9 mouse cellular contexts compared by ENCODE assay signal in the genomic region with DNA sequence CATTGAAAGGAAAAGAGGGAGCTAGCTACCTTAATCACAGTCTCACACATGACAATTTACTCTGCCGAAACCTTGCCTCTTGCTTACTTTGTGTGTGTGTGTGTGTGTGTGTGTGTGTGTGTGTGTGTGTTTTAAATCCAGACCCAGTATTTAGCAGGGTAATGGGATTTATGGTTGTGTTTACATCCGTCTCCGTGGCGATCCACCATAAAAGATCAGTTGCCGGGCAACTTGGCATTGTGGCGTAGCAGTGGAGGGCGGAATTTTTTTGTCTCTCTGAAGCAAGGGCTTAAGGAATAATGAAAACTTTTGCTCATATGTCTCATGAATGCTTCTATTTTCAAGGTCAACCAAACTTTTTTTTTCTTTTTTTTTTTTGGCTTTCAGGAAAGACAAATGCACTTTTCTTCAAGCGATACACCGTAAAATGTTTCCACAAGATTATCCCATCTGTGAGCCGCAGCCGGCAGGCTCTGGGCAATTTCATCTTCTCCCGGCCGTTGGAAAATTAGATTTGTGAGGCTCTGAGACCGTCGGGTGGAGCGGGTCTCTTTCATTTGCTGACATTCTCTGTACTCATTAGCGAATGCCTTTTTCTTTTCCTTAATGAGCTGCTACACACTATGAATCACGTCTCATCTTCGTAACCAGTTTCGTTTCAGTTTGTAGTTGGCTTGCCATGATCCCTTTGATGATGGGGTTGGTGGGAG. TPM values are rescaled to one million over a fixed set of nuclear protein-coding genes. Genes with fewer than 3 reads are reported as not detected.
DNase-seq lines count a peak whose midpoint lies in the region; ATAC-seq and TF ChIP-seq lines count a peak whose summit lies in the region.
"Had no signal": no experiment of that assay in that cellular context is flagged by ENCODE, and none has a peak within 500 bp of the region (broad histone marks: within the 10 kb centered on the region; RNA-seq: fewer than 3 reads in every experiment).

No protein-coding gene starts in this region.

- TF ChIP-seq CTCF in lung, embryonic 14.5 days (IDR thresholded peaks at IDR 0.05; ENCODE audit: low read depth): no peak

- H3K9me3 ChIP-seq in lung, embryonic 14.5 days (ENCODE audit: low read depth, low read length): no peaks in the 10 kb centered on the region
- no peaks in the 10 kb centered on the region for H3K9me3 ChIP-seq in embryonic facial prominence, embryonic 13.5 days
- no peaks in the 10 kb centered on the region for H3K9me3 ChIP-seq in hindbrain, embryonic 15.5 days
- H3K9me3 ChIP-seq in neural tube, embryonic 11.5 days (ENCODE audit: control insufficient read depth, low read length): no peaks in the 10 kb centered on the region
- H3K9me3 ChIP-seq: liver, embryonic 15.5 days had no signal

- no peaks in the 10 kb centered on the region for H3K27me3 ChIP-seq in lung, embryonic 14.5 days (ENCODE audit: insufficient read depth, low read length)
- H3K27me3 ChIP-seq in embryonic facial prominence, embryonic 13.5 days: no peaks in the 10 kb centered on the region
- H3K27me3 ChIP-seq in hindbrain, embryonic 15.5 days: no peaks in the 10 kb centered on the region
- H3K27me3 ChIP-seq in neural tube, embryonic 11.5 days (ENCODE audit: control insufficient read depth, insufficient read depth, low read length): no peaks in the 10 kb centered on the region
- H3K27me3 ChIP-seq: liver, embryonic 15.5 days had no signal

- no peak overlapping the region for H3K9ac ChIP-seq in lung, embryonic 14.5 days
- no peak overlapping the region for H3K9ac ChIP-seq in embryonic facial prominence, embryonic 13.5 days
- H3K9ac ChIP-seq in hindbrain, embryonic 15.5 days: 0 out of 2 replicates have a peak overlapping the region, but pooled peaks have one; percentile 7
- no peak overlapping the region for H3K9ac ChIP-seq in neural tube, embryonic 11.5 days (ENCODE audit: low read length)
- H3K9ac ChIP-seq: liver, embryonic 15.5 days had no signal

- 45% methylated on average over 20 of the region's 20 CpGs for WGBS in lung, embryonic 14.5 days
- WGBS in embryonic facial prominence, embryonic 13.5 days: 21% methylated on average over 20 of the region's 20 CpGs
- WGBS in hindbrain, embryonic 15.5 days: 10% methylated on average over 20 of the region's 20 CpGs
- 16% methylated on average over 20 of the region's 20 CpGs for WGBS in neural tube, embryonic 11.5 days

- intact Hi-C loops in heart, postnatal 25 days (cut with DNase I): no loop called here

- no peaks in the 10 kb centered on the region for H3K4me1 ChIP-seq in lung, embryonic 14.5 days (ENCODE audit: insufficient read depth)
- peaks cover 4% of the 10 kb centered on the region; the same call in 1 of the 2 replicates for H3K4me1 ChIP-seq in embryonic facial prominence, embryonic 13.5 days
- H3K4me1 ChIP-seq in hindbrain, embryonic 15.5 days (replicated peaks): peaks cover 8% of the 10 kb centered on the region; the same call in 1 of the 2 replicates
- H3K4me1 ChIP-seq in neural tube, embryonic 11.5 days (ENCODE audit: control insufficient read depth, insufficient read depth, low read length): no peaks in the 10 kb centered on the region
- H3K4me1 ChIP-seq: liver, embryonic 15.5 days had no signal

- peak overlapping the region; percentile 43 for H3K4me2 ChIP-seq in lung, embryonic 14.5 days
- H3K4me2 ChIP-seq in embryonic facial prominence, embryonic 13.5 days: peak overlapping the region; percentile 51
- H3K4me2 ChIP-seq in hindbrain, embryonic 15.5 days: peak overlapping the region; percentile 55
- peak overlapping the region; percentile 31; the same call in 1 of the 2 replicates for H3K4me2 ChIP-seq in neural tube, embryonic 11.5 days (ENCODE audit: low read depth)
- H3K4me2 ChIP-seq: liver, embryonic 15.5 days had no signal

- 0 out of 2 replicates have a peak, but pooled peaks have one; percentile 35 for ATAC-seq in lung, embryonic 14.5 days (ENCODE audit: insufficient read depth)
- ATAC-seq in embryonic facial prominence, embryonic 13.5 days (ENCODE audit: insufficient number of reproducible peaks, insufficient read depth, low FRiP score, low TSS enrichment, low read depth): 0 out of 2 replicates have a peak, but pooled peaks have one; percentile 75
- ATAC-seq in hindbrain, embryonic 15.5 days (ENCODE audit: low FRiP score, low read depth): 0 out of 2 replicates have a peak, but pooled peaks have one; percentile 48
- peak; percentile 89 for ATAC-seq in neural tube, embryonic 11.5 days (ENCODE audit: insufficient read depth, low FRiP score, low TSS enrichment)
- no peak for ATAC-seq in erythroblast, adult 5-6 weeks (replicated peaks; ENCODE audit: low FRiP score, poor library complexity, severe bottlenecking)
- no peak for ATAC-seq in erythroid progenitor cell, adult 5-6 weeks (replicated peaks; ENCODE audit: low FRiP score, poor library complexity, severe bottlenecking)

- H3K27ac ChIP-seq in lung, embryonic 14.5 days (ENCODE audit: low read depth): no peak overlapping the region
- 0 out of 2 replicates have a peak overlapping the region, but pooled peaks have one; percentile 9 for H3K27ac ChIP-seq in embryonic facial prominence, embryonic 13.5 days
- peak overlapping the region; percentile 0 for H3K27ac ChIP-seq in hindbrain, embryonic 15.5 days (replicated peaks)
- H3K27ac ChIP-seq in neural tube, embryonic 11.5 days (ENCODE audit: low read depth, low read length): 0 out of 2 replicates have a peak overlapping the region, but pooled peaks have one; percentile 23
- H3K27ac ChIP-seq: liver, embryonic 15.5 days had no signal

- no peaks in the 10 kb centered on the region for H3K36me3 ChIP-seq in lung, embryonic 14.5 days (ENCODE audit: insufficient read depth)
- no peaks in the 10 kb centered on the region for H3K36me3 ChIP-seq in embryonic facial prominence, embryonic 13.5 days
- no peaks in the 10 kb centered on the region for H3K36me3 ChIP-seq in hindbrain, embryonic 15.5 days
- no peaks in the 10 kb centered on the region for H3K36me3 ChIP-seq in neural tube, embryonic 11.5 days (ENCODE audit: control insufficient read depth, insufficient read depth, low read length)
- H3K36me3 ChIP-seq: liver, embryonic 15.5 days had no signal

- peak overlapping the region; percentile 13 for H3K4me3 ChIP-seq in lung, embryonic 14.5 days (ENCODE audit: low read depth, low read length)
- peak overlapping the region; percentile 25 for H3K4me3 ChIP-seq in embryonic facial prominence, embryonic 13.5 days
- peak overlapping the region; percentile 28 for H3K4me3 ChIP-seq in hindbrain, embryonic 15.5 days
- no peak overlapping the region for H3K4me3 ChIP-seq in neural tube, embryonic 11.5 days (ENCODE audit: low read depth, low read length)
- H3K4me3 ChIP-seq: liver, embryonic 15.5 days had no signal

- DNase-seq in lung, embryonic 14.5 days: peak; percentile 70
- DNase-seq in lung, postnatal 36 days: no peak
- peak; percentile 73 for DNase-seq in neural tube, embryonic 11.5 days (ENCODE audit: low spot score)
- no peak for DNase-seq in heart, postnatal 25 days (ENCODE audit: low spot score)

RNA-seq across cellular contexts. Expression of a gene that starts 53.9 kb away (rescaled TPM):
- 64.6 and 68.6 TPM in 2 replicates for polyA plus RNA-seq in lung, embryonic 14.5 days (2014; fragmentation: Nextera tagmentation; extraction: Ambion mirVana)
- polyA plus RNA-seq in embryonic facial prominence, embryonic 13.5 days (2015; fragmentation: Nextera tagmentation; extraction: Ambion mirVana): 30.6 and 30.8 TPM in 2 replicates
- polyA plus RNA-seq in hindbrain, embryonic 15.5 days (2015; fragmentation: Nextera tagmentation; extraction: Ambion mirVana): 16.3 and 16.6 TPM in 2 replicates
- polyA plus RNA-seq in neural tube, embryonic 11.5 days (2014; fragmentation: Nextera tagmentation; extraction: Ambion mirVana): 22.8 and 24.2 TPM in 2 replicates
- 2.5 and 4.8 TPM in 2 replicates for total RNA-seq in erythroblast, adult 5-6 weeks (2015; ENCODE audit: low replicate concordance)
- total RNA-seq in erythroblast, adult 5-6 weeks (2017; ENCODE audit: low replicate concordance): 1.5 and 2.5 TPM in 2 replicates
- 10 to 100 TPM; 12.4 to 14.9 TPM for total RNA-seq in heart, postnatal 25 days (2021)
- total RNA-seq in erythroid progenitor cell, adult 5-6 weeks (2015; ENCODE audit: low replicate concordance): 4.0 and 6.3 TPM in 2 replicates
- total RNA-seq in erythroid progenitor cell, adult 5-6 weeks (2017; ENCODE audit: low replicate concordance): 1.6 and 2.6 TPM in 2 replicates

Comparison
In these comparisons a context has a peak if more than half of its experiments do, and no peak if none do; other contexts are left out.
1. DNase-seq: peak in lung, embryonic 14.5 days (single experiment) and neural tube, embryonic 11.5 days (single experiment); none in lung, postnatal 36 days (single experiment) and heart, postnatal 25 days (single experiment).
2. ATAC-seq: peak in lung, embryonic 14.5 days (single experiment), embryonic facial prominence, embryonic 13.5 days (single experiment), hindbrain, embryonic 15.5 days (single experiment) and neural tube, embryonic 11.5 days (single experiment); none in erythroblast, adult 5-6 weeks (single experiment) and erythroid progenitor cell, adult 5-6 weeks (single experiment).
3. Peak in every context shown above with its lines, with median percentiles within 50 percentile points of each other: H3K4me2 ChIP-seq.